Mouse (Mus musculus) midbrain, embryonic 14.5 days (tissue): ENCODE results near the gene F7. TPM values are rescaled to one million over a fixed set of nuclear protein-coding genes. Genes with fewer than 3 reads are reported as not detected.
A peak's percentile ranks its signal among the peaks of the same experiment; 100 is the strongest.

Experiments
- ATAC-seq: fragments of 200-750 bp; cut with Nextera tagmentation; 2 replicates; pipeline ENCODE4 v1.8.0; 2017; ENCODE audit warnings: moderate number of reproducible peaks, moderate library complexity; ENCODE audit not compliant: low FRiP score, low TSS enrichment
- DNase-seq: peaks from one replicate; pipeline ENCODE4 v3.0.0-alpha.2; 2015
- H3K27ac ChIP-seq: fragments of 300-500 bp; sonication (generic); replicated peaks from 2 replicates; pipeline ENCODE4 v1.5.1; 2014; ENCODE audit warnings: mild to moderate bottlenecking, low read depth, low read length, moderate library complexity
- H3K27me3 ChIP-seq: fragments of 300-500 bp; sonication (generic); 2 replicates; pipeline ENCODE4 v1.6.1; 2014; ENCODE audit warnings: low read length, control low read depth, mixed read lengths; ENCODE audit not compliant: control insufficient read depth, insufficient read depth
- H3K36me3 ChIP-seq: fragments of 300-500 bp; sonication (generic); 2 replicates; pipeline ENCODE4 v1.6.1; 2014; ENCODE audit warnings: low read length, control low read depth; ENCODE audit not compliant: control insufficient read depth, insufficient read depth
- H3K4me1 ChIP-seq: fragments of 300-500 bp; sonication (generic); 2 replicates; pipeline ENCODE4 v1.6.1; 2014; ENCODE audit warnings: mild to moderate bottlenecking, antibody characterized with exemption, low read length, control low read depth; ENCODE audit not compliant: control insufficient read depth, insufficient read depth
- H3K4me2 ChIP-seq: fragments of 300-500 bp; sonication (generic); 2 replicates; pipeline ENCODE4 v1.6.1; 2014; ENCODE audit warnings: mild to moderate bottlenecking, low read length, moderate library complexity
- H3K4me3 ChIP-seq: fragments of 300-500 bp; sonication (generic); replicated peaks from 2 replicates; pipeline ENCODE4 v1.5.1; 2014; ENCODE audit warnings: low read depth, low read length
- H3K9ac ChIP-seq: fragments of 300-500 bp; sonication (generic); replicated peaks from 2 replicates; pipeline ENCODE4 v1.6.1; 2014; ENCODE audit warnings: mild to moderate bottlenecking, low read length, moderate library complexity
- H3K9me3 ChIP-seq: fragments of 300-500 bp; sonication (generic); 2 replicates; pipeline ENCODE4 v1.6.1; 2016; ENCODE audit warnings: low read length, control low read depth, mixed read lengths; ENCODE audit not compliant: control insufficient read depth
- WGBS: fragments of 180-500 bp; shearing (Covaris S2); extraction: QIAGEN DNeasy Blood & Tissue Kit; methylation state at CpG from one replicate; pipeline ENCODE4 v1.1.7; 2014; 5-methylcytosine and 5-hydroxymethylcytosine counted together
- polyA plus RNA-seq: library from polyadenylated mRNA; unstranded; fragments of >200 nt; fragmentation: Nextera tagmentation; extraction: Ambion mirVana; gene quantifications from 2 replicates; pipeline ENCODE4 v1.2.1, GENCODE M21; 2014

The F7 gene
- polyA plus RNA-seq, 1 experiment from 2014 or later, result not detected

GRCm38 (mm10) chr8:12985259-12985658 is 40.6 kb upstream of the F7 start:
- no peaks in the 10 kb centered on the region for H3K4me1 ChIP-seq
- peaks cover 86% of the 10 kb centered on the region for H3K36me3 ChIP-seq
- no peak for ATAC-seq
- H3K4me2 ChIP-seq, result no peak overlapping the region
- 92% methylated on average over 13 of the region's 13 CpGs for WGBS
- H3K4me3 ChIP-seq, result no peak overlapping the region
- H3K9ac ChIP-seq, result no peak overlapping the region
- H3K27ac ChIP-seq, result no peak overlapping the region
- H3K27me3 ChIP-seq, result no peaks in the 10 kb centered on the region
- no peak for DNase-seq
- no peaks in the 10 kb centered on the region for H3K9me3 ChIP-seq

- no peak overlapping the region for H3K4me2 ChIP-seq
- no peak overlapping the region for H3K9ac ChIP-seq
- no peak overlapping the region for H3K27ac ChIP-seq
- DNase-seq (no peak), ATAC-seq (no peak)
- no peaks in the 10 kb centered on the region for H3K9me3 ChIP-seq
- H3K4me3 ChIP-seq, result no peak overlapping the region
- H3K36me3 ChIP-seq, result peaks cover 85% of the 10 kb centered on the region
- 84% methylated on average over 8 of the region's 8 CpGs for WGBS
- H3K4me1 ChIP-seq, result no peaks in the 10 kb centered on the region
- no peaks in the 10 kb centered on the region for H3K27me3 ChIP-seq
Observed at GRCm38 (mm10) chr8:12987571-12987970, 38.3 kb upstream of the F7 start.

- ATAC-seq, result no peak
Observed at GRCm38 (mm10) chr8:12988722-12989430, 37.0 kb upstream of the F7 start.

GRCm38 (mm10) chr8:12991411-12991810 is 34.4 kb upstream of the F7 start:
- H3K27ac ChIP-seq, result no peak overlapping the region
- no peaks in the 10 kb centered on the region for H3K9me3 ChIP-seq
- ATAC-seq (no peak), DNase-seq (no peak)
- 90% methylated on average over 10 of the region's 10 CpGs for WGBS
- no peak overlapping the region for H3K4me2 ChIP-seq
- H3K4me1 ChIP-seq, result no peaks in the 10 kb centered on the region
- H3K9ac ChIP-seq, result no peak overlapping the region
- H3K27me3 ChIP-seq, result no peaks in the 10 kb centered on the region
- H3K4me3 ChIP-seq, result no peak overlapping the region
- peaks cover 91% of the 10 kb centered on the region for H3K36me3 ChIP-seq

More at GRCm38 (mm10) chr8:12988722-12989430, 37.0 kb upstream of the F7 start:
- Histone ChIP-seq H3K4me2 (no peak overlapping the region), H3K9ac (no peak overlapping the region), H3K27ac (no peak overlapping the region), H3K36me3 (peaks cover 90% of the 10 kb centered on the region), H3K4me3 (no peak overlapping the region), H3K4me1 (no peaks in the 10 kb centered on the region), H3K27me3 (no peaks in the 10 kb centered on the region), H3K9me3 (no peaks in the 10 kb centered on the region)
- 81% methylated on average over 13 of the region's 13 CpGs for WGBS
- no peak for DNase-seq

GRCm38 (mm10) chr8:12994468-12994867 is 31.4 kb upstream of the F7 start:
- no peak for DNase-seq
- WGBS, result 85% methylated on average over 5 of the region's 5 CpGs
- H3K4me3 ChIP-seq, result no peak overlapping the region
- H3K9ac ChIP-seq, result no peak overlapping the region
- H3K27ac ChIP-seq, result no peak overlapping the region
- H3K9me3 ChIP-seq, result no peaks in the 10 kb centered on the region
- H3K36me3 ChIP-seq, result peaks cover 94% of the 10 kb centered on the region
- H3K4me1 ChIP-seq, result no peaks in the 10 kb centered on the region
- no peak for ATAC-seq
- H3K4me2 ChIP-seq, result no peak overlapping the region
- no peaks in the 10 kb centered on the region for H3K27me3 ChIP-seq

- Histone ChIP-seq H3K9ac (no peak overlapping the region), H3K27me3 (no peaks in the 10 kb centered on the region), H3K4me1 (no peaks in the 10 kb centered on the region), H3K9me3 (no peaks in the 10 kb centered on the region), H3K27ac (no peak overlapping the region), H3K4me2 (no peak overlapping the region), H3K36me3 (peaks cover 96% of the 10 kb centered on the region), H3K4me3 (no peak overlapping the region)
- DNase-seq, result peak; percentile 40
- no peak for ATAC-seq
- WGBS, result 71% methylated on average over 5 of the region's 5 CpGs
Observed at GRCm38 (mm10) chr8:12995481-12995880, 30.4 kb upstream of the F7 start.

- Histone ChIP-seq H3K9me3 (no peaks in the 10 kb centered on the region), H3K27me3 (no peaks in the 10 kb centered on the region), H3K4me2 (no peak overlapping the region), H3K4me1 (no peaks in the 10 kb centered on the region), H3K27ac (no peak overlapping the region), H3K36me3 (peaks cover 98% of the 10 kb centered on the region), H3K9ac (no peak overlapping the region), H3K4me3 (no peak overlapping the region)
- DNase-seq (no peak), ATAC-seq (no peak)
- WGBS, result 78% methylated on average over 8 of the region's 8 CpGs
Observed at GRCm38 (mm10) chr8:12996831-12997275, 29.0 kb upstream of the F7 start.

- H3K9me3 ChIP-seq, result no peaks in the 10 kb centered on the region
- H3K27me3 ChIP-seq, result no peaks in the 10 kb centered on the region
- DNase-seq, result no peak
- WGBS, result 90% methylated on average over 8 of the region's 8 CpGs
- H3K36me3 ChIP-seq, result peaks cover 99% of the 10 kb centered on the region
- no peaks in the 10 kb centered on the region for H3K4me1 ChIP-seq
- no peak overlapping the region for H3K27ac ChIP-seq
- ATAC-seq, result no peak
- H3K4me3 ChIP-seq, result no peak overlapping the region
- H3K9ac ChIP-seq, result no peak overlapping the region
- no peak overlapping the region for H3K4me2 ChIP-seq
Observed at GRCm38 (mm10) chr8:12998331-12998730, 27.5 kb upstream of the F7 start.

GRCm38 (mm10) chr8:12999793-13000192 is 26.0 kb upstream of the F7 start:
- DNase-seq, result no peak
- Histone ChIP-seq H3K4me3 (no peak overlapping the region), H3K4me2 (no peak overlapping the region), H3K36me3 (peaks cover 99% of the 10 kb centered on the region), H3K9ac (no peak overlapping the region), H3K9me3 (no peaks in the 10 kb centered on the region), H3K27me3 (no peaks in the 10 kb centered on the region), H3K27ac (no peak overlapping the region), H3K4me1 (no peaks in the 10 kb centered on the region)
- WGBS, result 82% methylated on average over 9 of the region's 9 CpGs
- no peak for ATAC-seq
